Mouse (Mus musculus): ENCODE measurements around the gene S1pr3.

S1pr3 gene

GRCm38 (mm10) chr13:51408519-51409001 lies at the start of gene S1pr3:
Gene S1pr3 (plus strand): TSS chr13:51408639.
- in situ Hi-C loops (cut with MboI, MseI): loop anchor here (25.0 kb wide), 1 partner anchor 221 kb away; no protein-coding TSS in a partner anchor

GRCm38 (mm10) chr13:51360441-51360962 lies 47.9 kb upstream of the S1pr3 start:
- in situ Hi-C loops (cut with MboI, MseI): no loop called here

- in situ Hi-C loops (cut with MboI, MseI): no loop called here
These were observed 45.0 kb upstream of the S1pr3 start for GRCm38 (mm10) chr13:51363390-51363789.

GRCm38 (mm10) chr13:51363985-51364384 lies 44.5 kb upstream of the S1pr3 start:
- in situ Hi-C loops (cut with MboI, MseI): no loop called here

DNA sequence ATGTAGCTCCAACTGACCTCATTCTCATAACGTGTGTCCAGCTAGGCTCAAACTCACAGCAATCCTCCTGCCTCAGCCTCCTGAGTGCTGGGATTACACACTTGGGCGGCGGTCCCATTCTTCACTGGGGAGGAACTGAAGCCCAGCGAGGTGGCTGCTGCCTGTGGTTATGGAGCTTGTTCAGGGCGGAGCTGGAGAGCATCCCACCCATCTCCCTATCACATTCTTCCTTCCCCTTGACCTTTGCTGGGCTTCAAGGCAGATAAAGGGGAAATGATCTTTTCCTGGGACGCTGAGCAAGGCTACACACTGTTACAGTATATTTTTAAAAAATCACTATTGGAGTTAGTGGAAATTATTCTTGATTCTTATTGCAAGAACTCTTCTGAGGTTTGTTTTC lies 43.2 kb upstream of the S1pr3 start:
- in situ Hi-C loops (cut with MboI, MseI): no loop called here

DNA sequence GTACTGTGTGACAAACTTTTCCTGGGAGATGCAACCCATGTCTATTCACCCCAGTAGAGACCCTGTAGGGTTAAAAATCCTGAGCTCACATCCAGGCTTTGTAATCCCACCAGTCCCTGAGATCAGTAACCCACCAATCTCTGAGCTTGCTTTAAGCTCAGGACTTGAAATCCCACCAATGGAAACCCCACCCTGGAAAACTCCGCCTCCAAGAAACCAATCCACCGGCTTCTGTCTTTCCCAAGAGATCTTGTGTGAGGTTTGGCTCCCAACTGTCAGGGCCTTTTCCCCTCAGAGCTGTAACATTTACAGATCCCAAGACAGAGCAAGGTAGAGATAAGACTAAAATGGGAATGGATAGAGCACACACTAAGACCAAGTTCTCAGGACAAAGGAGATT lies 40.1 kb upstream of the S1pr3 start:
- in situ Hi-C loops (cut with MboI, MseI): no loop called here

DNA sequence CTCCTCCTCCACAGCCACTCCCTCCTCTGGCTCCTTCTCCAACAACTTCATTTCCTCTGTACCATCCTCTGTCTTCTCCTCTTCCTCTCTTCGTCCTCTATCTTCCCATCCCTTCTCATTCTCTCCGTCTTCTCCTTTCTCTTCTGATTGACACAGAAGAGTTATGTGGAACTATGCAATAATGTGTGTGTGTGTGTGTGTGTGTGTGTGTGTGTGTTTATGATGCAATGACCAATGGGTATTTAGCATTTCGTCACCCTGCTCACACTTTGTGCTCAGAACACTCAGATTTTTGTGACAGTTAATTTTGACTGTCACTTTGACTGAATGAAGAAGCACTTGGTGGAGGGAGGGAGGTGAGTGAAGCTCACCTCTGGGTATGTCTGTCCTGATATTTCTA lies 39.1 kb upstream of the S1pr3 start:
- in situ Hi-C loops (cut with MboI, MseI): no loop called here

DNA sequence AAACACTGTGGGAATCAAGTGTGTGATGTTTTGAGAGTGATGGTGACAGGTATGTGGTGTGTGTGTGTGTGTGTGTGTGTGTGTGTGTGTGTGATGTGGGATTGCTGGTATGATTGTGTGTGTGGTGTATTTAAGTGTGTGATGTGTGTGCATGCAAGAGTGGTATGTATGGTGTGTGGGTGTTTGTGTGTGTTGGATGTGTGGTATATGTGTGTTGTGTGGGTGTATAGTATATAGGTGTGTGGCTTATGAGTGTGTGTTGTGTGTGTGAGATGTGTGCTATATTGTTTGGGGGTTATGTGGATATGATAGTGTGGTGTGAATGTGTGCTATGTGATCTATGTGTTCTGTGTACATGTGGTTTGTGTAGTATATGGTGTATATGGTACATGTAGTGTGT lies 35.4 kb upstream of the S1pr3 start:
- in situ Hi-C loops (cut with MboI, MseI): no loop called here

DNA sequence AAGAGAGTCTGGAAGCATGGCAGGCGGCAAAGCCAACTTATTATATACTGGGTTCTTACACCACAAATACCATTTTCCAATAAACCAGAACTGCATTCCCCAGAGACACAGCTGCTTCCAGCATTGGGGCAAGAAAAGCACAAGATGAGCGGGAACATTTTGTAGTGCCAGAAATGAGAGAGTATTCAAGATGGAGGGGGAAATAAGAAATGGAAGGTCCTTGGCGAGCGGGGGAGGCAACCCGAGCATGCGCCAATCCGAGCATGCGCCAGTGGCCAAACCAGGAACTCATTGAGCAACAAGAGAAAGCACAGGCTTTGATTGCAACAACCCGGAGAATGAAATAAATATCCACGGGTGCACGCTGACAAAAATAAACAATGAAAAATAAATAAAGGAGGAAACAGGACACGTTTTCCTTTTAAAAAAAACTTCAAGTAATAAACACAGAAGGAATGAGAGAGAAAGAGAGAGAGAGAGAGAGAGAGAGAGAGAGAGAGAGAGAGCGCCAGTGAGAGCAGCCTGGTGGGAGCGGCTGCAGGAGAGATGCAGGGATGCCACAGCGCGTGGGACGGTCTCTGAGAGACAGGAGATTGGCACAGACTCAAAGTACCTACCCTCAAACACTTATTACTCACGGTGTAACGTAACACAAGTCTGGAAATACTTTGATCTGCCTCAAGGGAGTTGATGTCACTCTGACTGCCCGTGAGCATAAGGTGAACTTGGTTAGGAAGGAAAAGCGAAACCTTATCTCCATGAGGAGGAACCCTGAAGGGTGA lies 34.2 kb upstream of the S1pr3 start:
- in situ Hi-C loops (cut with MboI, MseI): no loop called here

DNA sequence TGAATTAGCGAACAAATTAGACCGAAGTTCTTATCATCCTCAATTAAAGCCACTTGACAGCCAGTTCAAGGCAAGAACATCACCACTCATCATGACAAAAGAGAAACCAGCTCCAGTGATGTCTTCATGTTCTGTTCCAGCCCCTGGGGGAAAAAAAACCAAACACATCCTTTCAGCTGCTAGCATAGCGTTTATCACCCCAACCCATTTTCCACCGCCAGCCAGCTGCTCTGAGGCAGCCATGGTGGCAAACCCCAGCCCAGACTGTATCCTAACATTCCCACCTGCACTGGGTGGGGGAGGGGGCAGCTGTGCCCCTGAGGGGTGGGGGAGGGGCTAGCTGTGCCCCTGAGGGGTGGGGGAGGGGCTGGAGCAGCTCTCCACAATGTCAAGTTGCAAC lies 30.3 kb upstream of the S1pr3 start:
- in situ Hi-C loops (cut with MboI, MseI): no loop called here

- in situ Hi-C loops (cut with MboI, MseI): no loop called here
These were observed 28.8 kb upstream of the S1pr3 start for GRCm38 (mm10) chr13:51379596-51379995.

GRCm38 (mm10) chr13:51381498-51381897 lies 26.9 kb upstream of the S1pr3 start:
- in situ Hi-C loops (cut with MboI, MseI): no loop called here

DNA sequence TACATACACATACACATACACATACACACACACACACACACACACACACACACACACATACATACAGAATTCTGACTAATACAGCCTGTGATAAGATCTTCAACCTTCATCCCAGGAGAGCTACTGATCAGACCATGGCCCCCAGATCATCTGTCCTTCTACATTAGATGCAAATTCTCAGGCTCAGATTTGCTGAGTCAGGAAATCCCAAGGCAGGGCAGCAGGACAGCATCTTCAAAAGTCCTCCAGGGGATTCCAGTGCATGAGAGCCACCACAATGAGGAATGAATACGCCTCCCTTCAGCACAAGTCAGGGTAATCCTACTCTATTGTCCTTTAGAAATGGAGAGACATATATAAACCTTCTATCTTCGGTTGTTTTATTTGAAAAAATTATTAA lies 23.5 kb upstream of the S1pr3 start:
- in situ Hi-C loops (cut with MboI, MseI): no loop called here

DNA sequence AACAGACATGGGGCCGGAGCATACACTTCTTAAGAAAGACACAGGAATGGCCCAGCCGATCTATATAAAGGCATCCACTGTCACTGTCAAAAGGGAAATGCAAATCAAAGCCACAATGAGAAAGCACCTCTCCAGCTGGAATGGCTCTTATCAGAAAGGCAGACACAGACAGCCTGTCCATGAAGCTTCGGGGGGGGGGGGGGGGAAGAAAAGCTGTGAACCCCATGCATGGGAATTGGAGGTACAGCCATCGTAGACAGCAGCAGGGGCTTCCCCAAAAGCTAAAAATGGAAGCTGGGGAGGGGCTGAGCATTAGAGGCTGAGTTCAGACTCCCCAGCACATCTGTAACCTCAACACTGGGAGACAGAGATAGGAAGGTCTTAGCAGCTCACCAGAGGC lies 20.5 kb upstream of the S1pr3 start:
- in situ Hi-C loops (cut with MboI, MseI): no loop called here

- in situ Hi-C loops (cut with MboI, MseI): no loop called here
These were observed 18.0 kb upstream of the S1pr3 start for GRCm38 (mm10) chr13:51390398-51390797.

GRCm38 (mm10) chr13:51391359-51391916 lies 17.0 kb upstream of the S1pr3 start:
- in situ Hi-C loops (cut with MboI, MseI): no loop called here

DNA sequence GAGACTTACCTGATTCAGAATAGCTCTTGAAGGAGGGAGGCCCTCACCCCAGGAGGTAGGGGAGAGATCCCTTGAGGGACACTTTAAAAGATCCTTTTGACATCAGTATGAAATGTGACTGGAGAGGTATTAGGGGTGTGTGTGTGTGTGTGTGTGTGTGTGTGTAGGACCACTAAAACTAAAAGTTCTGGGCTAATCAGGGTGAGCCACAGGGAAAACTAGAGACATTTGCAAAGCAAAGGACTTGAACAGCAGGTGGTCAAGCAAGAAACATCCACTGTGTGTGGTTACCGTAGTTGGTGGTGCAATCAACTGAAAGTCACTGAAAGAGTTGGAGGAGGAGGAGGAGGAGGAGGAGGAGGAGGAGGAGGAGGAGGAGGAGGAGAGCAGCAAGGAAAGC lies 16.2 kb upstream of the S1pr3 start:
- in situ Hi-C loops (cut with MboI, MseI): no loop called here

DNA sequence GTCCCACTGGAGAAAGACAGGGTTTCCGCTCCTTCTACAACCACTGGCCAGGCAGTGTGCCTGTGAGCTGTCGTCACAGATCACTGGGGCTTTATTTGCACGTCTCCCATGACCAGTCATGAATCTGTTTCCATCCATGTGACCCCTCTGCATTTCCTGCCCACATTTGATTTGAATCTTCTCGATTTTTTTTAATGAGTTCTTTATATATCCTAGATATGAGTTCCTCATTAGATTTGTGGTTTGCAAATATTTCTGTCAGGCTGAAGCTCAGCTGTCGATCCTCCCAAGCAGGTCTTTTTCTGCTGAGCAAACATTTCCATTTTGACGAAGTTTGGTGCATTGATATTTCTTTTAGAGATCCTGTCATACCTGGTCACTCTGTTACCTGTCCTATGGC lies 10.6 kb upstream of the S1pr3 start:
- in situ Hi-C loops (cut with MboI, MseI): no loop called here

DNA sequence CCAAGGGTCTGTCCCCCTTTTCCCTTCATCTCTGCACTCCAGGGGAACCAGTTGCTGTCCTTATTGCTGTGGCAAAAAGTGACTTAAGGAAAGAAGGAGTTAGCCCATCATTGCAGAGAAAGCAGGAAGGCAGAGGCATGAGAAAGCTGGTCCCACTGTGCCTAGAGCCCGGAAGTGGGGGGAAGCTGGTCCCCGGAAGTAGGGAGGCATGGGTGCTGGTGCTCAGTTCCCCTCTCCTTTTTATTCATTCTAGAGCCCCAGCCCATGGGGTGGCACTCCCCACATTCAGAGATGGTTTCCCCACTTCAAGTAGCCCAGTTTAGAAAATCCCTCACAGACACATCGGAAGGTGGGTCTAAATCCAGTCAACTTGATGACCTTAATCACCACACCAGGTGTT lies 8.9 kb upstream of the S1pr3 start:
- in situ Hi-C loops (cut with MboI, MseI): no loop called here

DNA sequence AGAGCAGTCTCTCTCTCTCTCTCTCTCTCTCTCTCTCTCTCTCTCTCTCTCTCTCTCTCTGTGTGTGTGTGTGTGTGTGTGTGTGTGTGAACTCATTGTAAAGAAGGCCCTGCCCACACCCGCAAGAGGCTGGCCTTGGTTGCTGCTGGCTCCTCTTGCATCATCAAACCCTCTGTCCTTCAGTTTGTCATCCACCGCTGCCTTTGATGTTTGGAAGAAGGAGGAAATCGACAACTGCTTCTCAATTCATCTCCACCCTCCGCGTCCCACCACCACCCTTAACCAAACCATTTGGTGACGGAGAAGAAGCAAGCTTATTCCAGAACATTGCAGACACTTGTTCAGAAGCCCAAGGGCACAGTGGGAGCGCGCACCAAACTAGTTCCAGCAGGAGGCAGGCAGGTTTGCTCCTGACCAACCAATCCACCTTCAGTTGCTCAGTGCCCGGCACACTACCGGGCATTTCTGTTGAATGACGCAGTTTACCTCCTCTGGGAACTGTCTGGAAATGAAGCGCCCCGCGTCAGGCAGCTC lies 8.2 kb upstream of the S1pr3 start:
- in situ Hi-C loops (cut with MboI, MseI): loop anchor here (25.0 kb wide), 1 partner anchor 213 kb away; no protein-coding TSS in a partner anchor

DNA sequence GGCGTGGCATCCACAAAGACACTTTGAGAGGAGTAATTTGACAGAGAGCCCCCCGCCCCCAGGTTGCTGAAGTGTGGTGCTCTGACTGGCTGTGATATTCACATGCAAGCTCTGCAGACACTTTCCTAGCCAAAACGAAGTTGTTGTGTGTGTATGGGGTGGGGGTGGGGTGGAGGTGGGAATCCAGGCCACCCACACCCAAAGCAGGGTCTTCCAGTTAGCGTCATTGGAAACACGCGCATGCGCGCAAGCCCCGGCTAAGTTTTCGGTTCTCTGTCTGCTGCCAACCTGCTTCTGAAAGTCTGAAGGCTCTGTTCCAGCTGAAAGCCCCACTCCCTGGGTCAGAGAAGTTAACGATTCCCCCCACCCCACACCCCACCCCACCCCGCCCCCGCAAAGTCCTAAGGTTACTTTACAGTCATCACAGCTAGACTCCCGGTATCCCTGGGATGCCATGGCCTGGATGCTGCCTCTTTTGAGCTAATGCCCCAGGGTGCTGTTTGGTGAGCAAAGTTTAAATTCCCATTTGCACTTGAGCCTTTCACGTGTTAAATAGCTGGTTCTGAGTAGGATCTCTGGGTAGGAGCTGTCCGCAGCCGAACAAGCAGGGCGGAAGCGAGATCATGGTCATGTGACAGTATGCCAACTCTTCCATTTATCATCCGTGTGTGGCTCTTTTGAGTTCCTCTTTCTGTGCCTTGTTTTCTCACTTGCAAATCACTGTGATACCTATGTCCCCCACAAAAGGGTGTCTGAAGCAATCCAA lies 7.5 kb upstream of the S1pr3 start:
- in situ Hi-C loops (cut with MboI, MseI): loop anchor here (25.0 kb wide), 1 partner anchor 214 kb away; no protein-coding TSS in a partner anchor

GRCm38 (mm10) chr13:51404566-51404965 lies 3.9 kb upstream of the S1pr3 start:
- in situ Hi-C loops (cut with MboI, MseI): loop anchor here (25.0 kb wide), 1 partner anchor 217 kb away; no protein-coding TSS in a partner anchor
